Mouse (Mus musculus): ENCODE results near the gene Lrrfip1. TPM values are rescaled to one million over a fixed set of nuclear protein-coding genes. Genes with fewer than 3 reads are reported as not detected.

The Lrrfip1 gene
- polyA plus RNA-seq, 1 experiment from 2014 or later, result 30.0 TPM

- no peaks in the 10 kb centered on the region for H3K4me1 ChIP-seq (ENCODE audit: control insufficient read depth, insufficient read depth, low read length)
- no peaks in the 10 kb centered on the region for H3K27me3 ChIP-seq (ENCODE audit: control insufficient read depth, insufficient read depth, low read length)
- no peak overlapping the region for H3K27ac ChIP-seq (replicated peaks; ENCODE audit: low read depth, low read length)
- H3K4me3 ChIP-seq (ENCODE audit: low read depth, low read length), result no peak overlapping the region
- no peaks in the 10 kb centered on the region for H3K9me3 ChIP-seq (replicated peaks; ENCODE audit: control insufficient read depth, low read length)
- H3K9ac ChIP-seq (replicated peaks; ENCODE audit: low read length), result no peak overlapping the region
- ATAC-seq (replicated peaks; ENCODE audit: insufficient number of reproducible peaks, low FRiP score, low TSS enrichment, low read depth) (no peak), DNase-seq (ENCODE audit: low spot score) (no peak)
- H3K4me2 ChIP-seq (ENCODE audit: low read depth, low read length), result no peak overlapping the region
- WGBS, result 92% methylated on average over 14 of the region's 14 CpGs
- no peaks in the 10 kb centered on the region for H3K36me3 ChIP-seq (replicated peaks; ENCODE audit: control insufficient read depth, insufficient read depth, low read depth, low read length)
These were observed 113.6 kb downstream of the Lrrfip1 start for GRCm38 (mm10) chr1:91112171-91112570.

- Histone ChIP-seq H3K4me2 (ENCODE audit: low read depth, low read length) (no peak overlapping the region), H3K36me3 (replicated peaks; ENCODE audit: control insufficient read depth, insufficient read depth, low read depth, low read length) (no peaks in the 10 kb centered on the region), H3K9ac (replicated peaks; ENCODE audit: low read length) (no peak overlapping the region), H3K27me3 (ENCODE audit: control insufficient read depth, insufficient read depth, low read length) (no peaks in the 10 kb centered on the region), H3K9me3 (replicated peaks; ENCODE audit: control insufficient read depth, low read length) (no peaks in the 10 kb centered on the region), H3K27ac (replicated peaks; ENCODE audit: low read depth, low read length) (no peak overlapping the region), H3K4me1 (ENCODE audit: control insufficient read depth, insufficient read depth, low read length) (no peaks in the 10 kb centered on the region), H3K4me3 (ENCODE audit: low read depth, low read length) (no peak overlapping the region)
- ATAC-seq (replicated peaks; ENCODE audit: insufficient number of reproducible peaks, low FRiP score, low TSS enrichment, low read depth) (no peak), DNase-seq (ENCODE audit: low spot score) (no peak)
- 93% methylated on average over 4 of the region's 4 CpGs for WGBS
These were observed 114.1 kb downstream of the Lrrfip1 start for GRCm38 (mm10) chr1:91112606-91113005.

- ATAC-seq (replicated peaks; ENCODE audit: insufficient number of reproducible peaks, low FRiP score, low TSS enrichment, low read depth) (no peak), DNase-seq (ENCODE audit: low spot score) (no peak)
- H3K4me2 ChIP-seq (ENCODE audit: low read depth, low read length), result no peak overlapping the region
- H3K27ac ChIP-seq (replicated peaks; ENCODE audit: low read depth, low read length), result no peak overlapping the region
- H3K36me3 ChIP-seq (replicated peaks; ENCODE audit: control insufficient read depth, insufficient read depth, low read depth, low read length), result no peaks in the 10 kb centered on the region
- no peaks in the 10 kb centered on the region for H3K9me3 ChIP-seq (replicated peaks; ENCODE audit: control insufficient read depth, low read length)
- no peaks in the 10 kb centered on the region for H3K4me1 ChIP-seq (ENCODE audit: control insufficient read depth, insufficient read depth, low read length)
- H3K27me3 ChIP-seq (ENCODE audit: control insufficient read depth, insufficient read depth, low read length), result no peaks in the 10 kb centered on the region
- H3K4me3 ChIP-seq (ENCODE audit: low read depth, low read length), result no peak overlapping the region
- H3K9ac ChIP-seq (replicated peaks; ENCODE audit: low read length), result no peak overlapping the region
- WGBS, result 75% methylated on average over 11 of the region's 11 CpGs
These were observed 123.6 kb downstream of the Lrrfip1 start for GRCm38 (mm10) chr1:91122121-91122520.

GRCm38 (mm10) chr1:91123004-91123403 lies 124.5 kb downstream of the Lrrfip1 start:
- ATAC-seq (replicated peaks; ENCODE audit: insufficient number of reproducible peaks, low FRiP score, low TSS enrichment, low read depth), result no peak
- no peaks in the 10 kb centered on the region for H3K4me1 ChIP-seq (ENCODE audit: control insufficient read depth, insufficient read depth, low read length)
- H3K27me3 ChIP-seq (ENCODE audit: control insufficient read depth, insufficient read depth, low read length), result no peaks in the 10 kb centered on the region
- no peaks in the 10 kb centered on the region for H3K9me3 ChIP-seq (replicated peaks; ENCODE audit: control insufficient read depth, low read length)
- DNase-seq (ENCODE audit: low spot score), result no peak
- H3K4me3 ChIP-seq (ENCODE audit: low read depth, low read length), result no peak overlapping the region
- 90% methylated on average over 5 of the region's 5 CpGs for WGBS
- no peak overlapping the region for H3K27ac ChIP-seq (replicated peaks; ENCODE audit: low read depth, low read length)
- no peaks in the 10 kb centered on the region; the same call in 1 of the 2 replicates for H3K36me3 ChIP-seq (replicated peaks; ENCODE audit: control insufficient read depth, insufficient read depth, low read depth, low read length)
- no peak overlapping the region for H3K4me2 ChIP-seq (ENCODE audit: low read depth, low read length)
- no peak overlapping the region for H3K9ac ChIP-seq (replicated peaks; ENCODE audit: low read length)

- Histone ChIP-seq H3K9me3 (replicated peaks; ENCODE audit: control insufficient read depth, low read length) (no peaks in the 10 kb centered on the region), H3K36me3 (replicated peaks; ENCODE audit: control insufficient read depth, insufficient read depth, low read depth, low read length) (no peaks in the 10 kb centered on the region; the same call in 1 of the 2 replicates), H3K27ac (replicated peaks; ENCODE audit: low read depth, low read length) (no peak overlapping the region), H3K4me3 (ENCODE audit: low read depth, low read length) (no peak overlapping the region), H3K9ac (replicated peaks; ENCODE audit: low read length) (no peak overlapping the region), H3K4me1 (ENCODE audit: control insufficient read depth, insufficient read depth, low read length) (no peaks in the 10 kb centered on the region), H3K27me3 (ENCODE audit: control insufficient read depth, insufficient read depth, low read length) (no peaks in the 10 kb centered on the region), H3K4me2 (ENCODE audit: low read depth, low read length) (no peak overlapping the region)
- ATAC-seq (replicated peaks; ENCODE audit: insufficient number of reproducible peaks, low FRiP score, low TSS enrichment, low read depth), result no peak
- 78% methylated on average over 3 of the region's 3 CpGs for WGBS
- no peak for DNase-seq (ENCODE audit: low spot score)
These were observed 124.9 kb downstream of the Lrrfip1 start for GRCm38 (mm10) chr1:91123466-91123865.

- Histone ChIP-seq H3K27me3 (ENCODE audit: control insufficient read depth, insufficient read depth, low read length) (no peaks in the 10 kb centered on the region), H3K9me3 (replicated peaks; ENCODE audit: control insufficient read depth, low read length) (no peaks in the 10 kb centered on the region), H3K4me1 (ENCODE audit: control insufficient read depth, insufficient read depth, low read length) (no peaks in the 10 kb centered on the region), H3K36me3 (replicated peaks; ENCODE audit: control insufficient read depth, insufficient read depth, low read depth, low read length) (no peaks in the 10 kb centered on the region; the same call in 1 of the 2 replicates), H3K4me2 (ENCODE audit: low read depth, low read length) (no peak overlapping the region), H3K27ac (replicated peaks; ENCODE audit: low read depth, low read length) (no peak overlapping the region), H3K9ac (replicated peaks; ENCODE audit: low read length) (no peak overlapping the region), H3K4me3 (ENCODE audit: low read depth, low read length) (no peak overlapping the region)
- WGBS, result 86% methylated on average over 4 of the region's 4 CpGs
- DNase-seq (ENCODE audit: low spot score), result no peak
- no peak for ATAC-seq (replicated peaks; ENCODE audit: insufficient number of reproducible peaks, low FRiP score, low TSS enrichment, low read depth)
These were observed 130.3 kb downstream of the Lrrfip1 start for GRCm38 (mm10) chr1:91128849-91129248.

- no peak for ATAC-seq (replicated peaks; ENCODE audit: insufficient number of reproducible peaks, low FRiP score, low TSS enrichment, low read depth)
- Histone ChIP-seq H3K4me1 (ENCODE audit: control insufficient read depth, insufficient read depth, low read length) (no peaks in the 10 kb centered on the region), H3K9me3 (replicated peaks; ENCODE audit: control insufficient read depth, low read length) (no peaks in the 10 kb centered on the region), H3K9ac (replicated peaks; ENCODE audit: low read length) (no peak overlapping the region), H3K4me2 (ENCODE audit: low read depth, low read length) (no peak overlapping the region), H3K4me3 (ENCODE audit: low read depth, low read length) (no peak overlapping the region), H3K27ac (replicated peaks; ENCODE audit: low read depth, low read length) (no peak overlapping the region), H3K36me3 (replicated peaks; ENCODE audit: control insufficient read depth, insufficient read depth, low read depth, low read length) (no peaks in the 10 kb centered on the region), H3K27me3 (ENCODE audit: control insufficient read depth, insufficient read depth, low read length) (no peaks in the 10 kb centered on the region)
- 80% methylated on average over 2 of the region's 2 CpGs for WGBS
- no peak for DNase-seq (ENCODE audit: low spot score)
These were observed 138.5 kb downstream of the Lrrfip1 start for GRCm38 (mm10) chr1:91137036-91137435.

GRCm38 (mm10) chr1:91144813-91145212 lies 146.3 kb downstream of the Lrrfip1 start, which contains the start of gene Rbm44:
Gene Rbm44, plus strand, starts transcription at chr1:91145089.
- WGBS, result 70% methylated on average over 20 of the region's 20 CpGs
- Histone ChIP-seq H3K36me3 (replicated peaks; ENCODE audit: control insufficient read depth, insufficient read depth, low read depth, low read length) (no peaks in the 10 kb centered on the region), H3K27me3 (ENCODE audit: control insufficient read depth, insufficient read depth, low read length) (no peaks in the 10 kb centered on the region), H3K4me3 (ENCODE audit: low read depth, low read length) (no peak within 1 kb of the TSS), H3K9ac (replicated peaks; ENCODE audit: low read length) (no peak within 1 kb of the TSS), H3K27ac (replicated peaks; ENCODE audit: low read depth, low read length) (no peak within 1 kb of the TSS), H3K4me1 (ENCODE audit: control insufficient read depth, insufficient read depth, low read length) (no peaks in the 10 kb centered on the region), H3K9me3 (replicated peaks; ENCODE audit: control insufficient read depth, low read length) (no peaks in the 10 kb centered on the region), H3K4me2 (ENCODE audit: low read depth, low read length) (no peak within 1 kb of the TSS)
- DNase-seq (ENCODE audit: low spot score), result peak; percentile 2
- ATAC-seq (replicated peaks; ENCODE audit: insufficient number of reproducible peaks, low FRiP score, low TSS enrichment, low read depth), result no peak

Measured in embryonic facial prominence, embryonic 11.5 days (tissue).